Mouse (Mus musculus) hindbrain, embryonic 13.5 days (tissue): ENCODE measurements around the gene Amn. TPM values are rescaled to one million over a fixed set of nuclear protein-coding genes. Genes with fewer than 3 reads are reported as not detected.

Experiments used
- ATAC-seq: fragments of 200-750 bp; cut with Nextera tagmentation; 2 replicates; pipeline ENCODE4 v1.8.0; 2017; ENCODE audit warnings: moderate TSS enrichment; ENCODE audit not compliant: low FRiP score
- H3K27ac ChIP-seq: fragments of 300-500 bp; sonication (generic); 2 replicates; pipeline ENCODE4 v1.5.1; 2015; ENCODE audit warnings: inconsistent platforms, mild to moderate bottlenecking, moderate library complexity
- H3K27me3 ChIP-seq: fragments of 300-500 bp; sonication (generic); 2 replicates; pipeline ENCODE4 v1.6.1; 2015; ENCODE audit warnings: mild to moderate bottlenecking, inconsistent platforms
- H3K36me3 ChIP-seq: fragments of 300-500 bp; sonication (generic); 2 replicates; pipeline ENCODE4 v1.6.1; 2015; ENCODE audit warnings: mild to moderate bottlenecking, inconsistent platforms
- H3K4me1 ChIP-seq: fragments of 300-500 bp; sonication (generic); replicated peaks from 2 replicates; pipeline ENCODE4 v1.6.1; 2015; ENCODE audit warnings: inconsistent platforms
- H3K4me2 ChIP-seq: fragments of 300-500 bp; sonication (generic); 2 replicates; pipeline ENCODE4 v1.6.1; 2015; ENCODE audit warnings: inconsistent platforms, mild to moderate bottlenecking, moderate library complexity
- H3K4me3 ChIP-seq: fragments of 300-500 bp; sonication (generic); 2 replicates; pipeline ENCODE4 v1.5.1; 2015; ENCODE audit warnings: mild to moderate bottlenecking, inconsistent platforms
- H3K9ac ChIP-seq: fragments of 300-500 bp; sonication (generic); 2 replicates; pipeline ENCODE4 v1.6.1; 2015; ENCODE audit warnings: mild to moderate bottlenecking, inconsistent platforms
- H3K9me3 ChIP-seq: fragments of 300-500 bp; sonication (generic); 2 replicates; pipeline ENCODE4 v1.6.1; 2016; ENCODE audit warnings: inconsistent platforms
- WGBS: fragments of 180-500 bp; shearing (Covaris S2); methylation state at CpG from one replicate; pipeline ENCODE4 v1.1.7; 2015; 5-methylcytosine and 5-hydroxymethylcytosine counted together
- polyA plus RNA-seq: library from polyadenylated mRNA; unstranded; fragments of >200 nt; fragmentation: Nextera tagmentation; extraction: Ambion mirVana; gene quantifications from 2 replicates; pipeline ENCODE4 v1.2.1, GENCODE M21; 2015

Amn gene
- polyA plus RNA-seq, 1 experiment from 2014 or later, result 5.6 TPM

GRCm38 (mm10) chr12:111271966-111272365, 1.1 kb downstream of the Amn start:
- ATAC-seq, result no peak
- Histone ChIP-seq H3K27ac (no peak overlapping the region), H3K4me2 (no peak overlapping the region), H3K36me3 (no peaks in the 10 kb centered on the region), H3K9me3 (no peaks in the 10 kb centered on the region), H3K27me3 (peaks cover 89% of the 10 kb centered on the region), H3K4me3 (no peak overlapping the region), H3K4me1 (peaks cover 25% of the 10 kb centered on the region), H3K9ac (no peak overlapping the region)
- WGBS, result 19% methylated on average over 8 of the region's 8 CpGs

GRCm38 (mm10) chr12:111272420-111272819, 1.5 kb downstream of the Amn start:
- Histone ChIP-seq H3K27me3 (peaks cover 93% of the 10 kb centered on the region), H3K9ac (no peak overlapping the region), H3K9me3 (no peaks in the 10 kb centered on the region), H3K4me2 (no peak overlapping the region), H3K36me3 (no peaks in the 10 kb centered on the region), H3K27ac (no peak overlapping the region), H3K4me1 (peaks cover 25% of the 10 kb centered on the region), H3K4me3 (no peak overlapping the region)
- ATAC-seq, result no peak
- WGBS, result 23% methylated on average over 12 of the region's 12 CpGs

GRCm38 (mm10) chr12:111274006-111274405, 3.1 kb downstream of the Amn start:
- H3K36me3 ChIP-seq, result no peaks in the 10 kb centered on the region
- no peak overlapping the region for H3K27ac ChIP-seq
- no peaks in the 10 kb centered on the region; the same call in 1 of the 2 replicates for H3K9me3 ChIP-seq
- 3% methylated on average over 27 of the region's 28 CpGs for WGBS
- ATAC-seq, result peak; percentile 29; the same call in 1 of the 2 replicates
- H3K4me3 ChIP-seq, result peak overlapping the region; percentile 48
- H3K27me3 ChIP-seq, result peaks cover 91% of the 10 kb centered on the region
- H3K9ac ChIP-seq, result peak overlapping the region; percentile 70
- H3K4me2 ChIP-seq, result peak overlapping the region; percentile 82
- peaks cover 25% of the 10 kb centered on the region for H3K4me1 ChIP-seq

GRCm38 (mm10) chr12:111274447-111275149, 3.7 kb downstream of the Amn start:
- H3K27me3 ChIP-seq, result peaks cover 88% of the 10 kb centered on the region
- H3K27ac ChIP-seq, result no peak overlapping the region
- no peaks in the 10 kb centered on the region; the same call in 1 of the 2 replicates for H3K9me3 ChIP-seq
- peak overlapping the region; percentile 48 for H3K4me3 ChIP-seq
- 0 out of 2 replicates have a peak, but pooled peaks have one; percentile 28 for ATAC-seq
- H3K4me1 ChIP-seq, result peaks cover 25% of the 10 kb centered on the region
- 3% methylated on average over 80 of the region's 80 CpGs for WGBS
- no peaks in the 10 kb centered on the region for H3K36me3 ChIP-seq
- H3K9ac ChIP-seq, result peak overlapping the region; percentile 70
- peak overlapping the region; percentile 82 for H3K4me2 ChIP-seq

- H3K27ac ChIP-seq, result no peak overlapping the region
- under 1% methylated on average over 58 of the region's 58 CpGs for WGBS
- peak overlapping the region; percentile 48 for H3K4me3 ChIP-seq
- peaks cover 25% of the 10 kb centered on the region for H3K4me1 ChIP-seq
- H3K9me3 ChIP-seq, result no peaks in the 10 kb centered on the region; the same call in 1 of the 2 replicates
- H3K36me3 ChIP-seq, result no peaks in the 10 kb centered on the region
- H3K4me2 ChIP-seq, result peak overlapping the region; percentile 82
- peak overlapping the region; percentile 70 for H3K9ac ChIP-seq
- ATAC-seq, result no peak
- H3K27me3 ChIP-seq, result peaks cover 81% of the 10 kb centered on the region
Observed at GRCm38 (mm10) chr12:111275150-111275841, 4.4 kb downstream of the Amn start.

- 52% methylated on average over 6 of the region's 6 CpGs for WGBS
Observed at GRCm38 (mm10) chr12:111276371-111276770, 5.5 kb downstream of the Amn start.

GRCm38 (mm10) chr12:111283573-111283972, 12.7 kb downstream of the Amn start:
- Histone ChIP-seq H3K4me1 (peaks cover 14% of the 10 kb centered on the region), H3K4me3 (no peak overlapping the region), H3K9me3 (no peaks in the 10 kb centered on the region; the same call in 1 of the 2 replicates), H3K9ac (no peak overlapping the region), H3K27ac (no peak overlapping the region), H3K27me3 (peaks cover 7% of the 10 kb centered on the region; the same call in 1 of the 2 replicates), H3K36me3 (no peaks in the 10 kb centered on the region), H3K4me2 (no peak overlapping the region)
- 66% methylated on average over 4 of the region's 4 CpGs for WGBS
- no peak for ATAC-seq

More at GRCm38 (mm10) chr12:111276371-111276770, 5.5 kb downstream of the Amn start:
- no peak for ATAC-seq
- no peak overlapping the region for H3K9ac ChIP-seq
- H3K4me3 ChIP-seq, result no peak overlapping the region
- no peaks in the 10 kb centered on the region; the same call in 1 of the 2 replicates for H3K9me3 ChIP-seq
- H3K27me3 ChIP-seq, result peaks cover 71% of the 10 kb centered on the region
- no peak overlapping the region for H3K27ac ChIP-seq
- H3K4me1 ChIP-seq, result peaks cover 21% of the 10 kb centered on the region
- no peak overlapping the region for H3K4me2 ChIP-seq
- no peaks in the 10 kb centered on the region for H3K36me3 ChIP-seq

GRCm38 (mm10) chr12:111284532-111284931, 13.6 kb downstream of the Amn start:
- H3K4me1 ChIP-seq, result peaks cover 19% of the 10 kb centered on the region
- no peaks in the 10 kb centered on the region for H3K36me3 ChIP-seq
- H3K4me2 ChIP-seq, result peak overlapping the region; percentile 16; the same call in 1 of the 2 replicates
- H3K9me3 ChIP-seq, result no peaks in the 10 kb centered on the region
- H3K9ac ChIP-seq, result no peak overlapping the region
- H3K27me3 ChIP-seq, result no peaks in the 10 kb centered on the region
- H3K4me3 ChIP-seq, result no peak overlapping the region
- WGBS, result 37% methylated on average over 10 of the region's 10 CpGs
- 0 out of 2 replicates have a peak, but pooled peaks have one; percentile 7 for ATAC-seq
- no peak overlapping the region for H3K27ac ChIP-seq

- no peaks in the 10 kb centered on the region for H3K27me3 ChIP-seq
- WGBS, result 92% methylated on average over 12 of the region's 12 CpGs
- no peak overlapping the region for H3K4me2 ChIP-seq
- ATAC-seq, result no peak
- no peaks in the 10 kb centered on the region for H3K9me3 ChIP-seq
- H3K9ac ChIP-seq, result no peak overlapping the region
- peaks cover 6% of the 10 kb centered on the region for H3K4me1 ChIP-seq
- peaks cover 80% of the 10 kb centered on the region for H3K36me3 ChIP-seq
- no peak overlapping the region for H3K27ac ChIP-seq
- no peak overlapping the region for H3K4me3 ChIP-seq
Observed at GRCm38 (mm10) chr12:111293025-111293424, 22.1 kb downstream of the Amn start.

- no peaks in the 10 kb centered on the region for H3K9me3 ChIP-seq
- no peak overlapping the region for H3K27ac ChIP-seq
- 96% methylated on average over 27 of the region's 27 CpGs for WGBS
- ATAC-seq, result no peak
- no peaks in the 10 kb centered on the region for H3K27me3 ChIP-seq
- H3K4me2 ChIP-seq, result no peak overlapping the region
- H3K4me3 ChIP-seq, result no peak overlapping the region
- peaks cover 97% of the 10 kb centered on the region for H3K36me3 ChIP-seq
- no peak overlapping the region for H3K9ac ChIP-seq
- H3K4me1 ChIP-seq, result no peaks in the 10 kb centered on the region
Observed at GRCm38 (mm10) chr12:111301322-111302017, 30.6 kb downstream of the Amn start.

GRCm38 (mm10) chr12:111302018-111302345, 31.1 kb downstream of the Amn start:
- Histone ChIP-seq H3K36me3 (peaks cover 97% of the 10 kb centered on the region), H3K9ac (no peak overlapping the region), H3K4me1 (no peaks in the 10 kb centered on the region), H3K9me3 (no peaks in the 10 kb centered on the region), H3K27ac (no peak overlapping the region), H3K4me3 (no peak overlapping the region), H3K4me2 (no peak overlapping the region), H3K27me3 (no peaks in the 10 kb centered on the region)
- WGBS, result 94% methylated on average over 14 of the region's 14 CpGs
- ATAC-seq, result no peak

GRCm38 (mm10) chr12:111303702-111304337, 32.9 kb downstream of the Amn start:
- Histone ChIP-seq H3K9ac (no peak overlapping the region), H3K4me2 (no peak overlapping the region), H3K27ac (no peak overlapping the region), H3K9me3 (no peaks in the 10 kb centered on the region), H3K4me3 (no peak overlapping the region), H3K36me3 (peaks cover 94% of the 10 kb centered on the region), H3K27me3 (no peaks in the 10 kb centered on the region), H3K4me1 (no peaks in the 10 kb centered on the region)
- 89% methylated on average over 8 of the region's 8 CpGs for WGBS
- no peak for ATAC-seq
